Mouse (Mus musculus): Measurements from ENCODE around the gene Fzd4.

DNA sequence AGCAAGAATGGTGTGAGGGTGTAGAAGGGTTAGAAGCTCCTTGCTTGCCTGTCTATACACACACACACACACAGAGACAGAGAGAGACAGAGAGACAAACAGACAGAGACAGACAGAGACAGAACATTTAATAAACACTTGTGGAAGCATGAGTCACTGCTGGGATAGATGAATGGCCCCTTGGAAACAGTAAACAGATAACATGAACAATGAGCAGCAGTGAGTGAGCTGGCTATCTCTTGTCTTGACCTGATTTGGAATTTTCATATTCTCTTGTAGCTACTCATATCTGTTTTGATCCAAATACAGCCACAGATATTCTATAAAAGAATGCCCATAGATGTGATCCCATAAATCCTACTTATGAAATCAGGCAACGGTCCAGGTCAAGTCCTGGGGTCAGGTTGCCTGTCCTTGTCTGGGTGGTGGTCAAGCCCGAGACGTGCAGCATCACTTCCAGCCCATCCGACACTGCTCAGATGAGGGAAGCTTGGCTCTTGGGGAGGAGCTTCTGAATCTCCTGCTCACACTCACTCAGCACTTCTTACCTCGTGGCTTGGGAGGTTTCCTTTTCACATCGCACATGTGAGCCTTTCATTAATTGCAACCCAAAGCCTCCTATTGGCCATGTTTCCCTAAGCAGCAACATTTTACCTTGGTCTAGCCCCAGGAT, 32.4 kb upstream of the Fzd4 start:
- TF ChIP-seq CTCF (IDR thresholded peaks at IDR 0.05; ENCODE audit: borderline replicate concordance, insufficient read depth, low read length) (no peak), POLR2A (IDR thresholded peaks at IDR 0.05; ENCODE audit: low read depth, low read length) (no peak)
